Mouse (Mus musculus): ENCODE measurements at regions not wholly inside any gene's neighbourhood (a gene's known extent, or its start where the extent isn't known, plus 50 kb on each side); places are given as distances from the start of the nearest gene placed in this dataset.

GRCm38 (mm10) chr3:17772886-17773285, 175.3 kb upstream of the Cypt12 start:
- DNase-seq (ENCODE audit: low spot score in 2 of 2): no peak

DNA sequence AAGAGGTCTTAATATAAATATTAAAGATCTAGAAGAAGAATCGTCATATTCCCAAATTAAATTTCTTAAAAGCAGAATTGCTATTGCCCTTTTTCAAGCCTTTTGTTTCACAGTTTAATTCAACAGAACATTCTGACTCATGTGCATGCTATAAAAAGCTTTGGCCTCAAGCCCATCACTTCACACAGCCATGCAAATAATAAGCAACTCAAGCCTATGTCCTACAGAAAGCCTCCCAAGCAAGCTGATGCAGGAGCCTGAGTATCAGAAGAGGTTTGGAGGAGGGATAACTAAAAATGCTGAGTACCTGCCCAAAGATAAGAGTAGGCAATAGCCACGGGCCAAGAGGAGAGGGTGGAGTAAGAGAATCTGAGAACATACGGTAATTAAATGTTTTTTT, 169.1 kb upstream of the Cypt12 start:
- DNase-seq (ENCODE audit: low spot score in 2 of 2): peak in 1 of 2 experiments; percentile 18

- no peak for DNase-seq (ENCODE audit: low spot score in 2 of 2)
Observed at GRCm38 (mm10) chr3:17784076-17784475, 164.1 kb upstream of the Cypt12 start.

GRCm38 (mm10) chr3:17784587-17784986, 163.6 kb upstream of the Cypt12 start:
- DNase-seq (ENCODE audit: low spot score in 2 of 2): no peak

DNA sequence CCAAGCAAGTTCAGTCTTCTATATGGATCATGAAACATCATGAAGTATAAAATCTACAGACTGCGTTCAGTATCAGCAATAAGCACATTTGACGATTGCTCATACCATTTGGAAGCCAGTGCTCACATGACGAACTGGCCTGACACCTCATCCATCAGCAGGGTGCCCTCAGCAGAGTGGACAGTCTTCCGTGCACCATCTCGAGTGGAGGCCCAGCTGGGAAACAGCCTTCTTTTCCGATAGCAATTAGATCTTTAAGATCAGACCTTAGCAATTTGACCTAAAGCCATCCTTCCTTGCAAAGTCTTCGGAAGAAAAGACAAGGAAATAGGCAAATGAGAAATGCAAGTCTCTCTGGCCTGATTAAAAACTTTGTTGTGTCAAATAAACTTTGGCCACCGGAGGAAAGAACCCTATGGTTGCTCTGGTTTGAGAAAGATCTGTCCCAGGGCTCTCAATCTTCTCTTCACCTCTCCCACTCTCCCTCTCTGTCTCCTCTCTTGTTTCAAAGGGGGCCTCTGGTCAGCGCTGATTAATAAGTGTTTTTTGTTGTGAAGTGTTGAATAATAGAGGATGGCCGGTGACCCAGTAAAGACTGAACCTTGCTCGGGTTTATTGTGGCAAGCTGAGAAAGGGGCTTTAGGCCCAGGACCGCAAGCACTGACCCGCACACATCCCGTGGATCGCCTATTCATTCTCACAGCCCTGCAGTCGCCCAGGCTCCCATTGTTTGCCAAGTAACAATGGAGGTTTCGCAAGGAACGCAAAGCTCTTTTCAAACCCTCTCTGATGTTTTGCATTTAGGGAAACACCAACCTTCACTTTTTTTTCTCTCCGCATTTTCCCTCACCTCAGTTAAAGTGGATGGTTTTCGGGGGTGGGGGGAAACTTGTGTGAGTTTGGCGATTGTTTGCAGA, 162.8 kb upstream of the Cypt12 start:
- no peak for DNase-seq (ENCODE audit: low spot score in 2 of 2)

- peak in 1 of 2 experiments; percentile 69 for DNase-seq (ENCODE audit: low spot score in 2 of 2)
Observed at GRCm38 (mm10) chr3:17786023-17786720, 162.0 kb upstream of the Cypt12 start.

GRCm38 (mm10) chr3:17786721-17787442, 161.3 kb upstream of the Cypt12 start:
- no peak for DNase-seq (ENCODE audit: low spot score in 2 of 2)

- DNase-seq (ENCODE audit: low spot score in 2 of 2): no peak
Observed at GRCm38 (mm10) chr3:17787443-17788333, 160.5 kb upstream of the Cypt12 start.

DNA sequence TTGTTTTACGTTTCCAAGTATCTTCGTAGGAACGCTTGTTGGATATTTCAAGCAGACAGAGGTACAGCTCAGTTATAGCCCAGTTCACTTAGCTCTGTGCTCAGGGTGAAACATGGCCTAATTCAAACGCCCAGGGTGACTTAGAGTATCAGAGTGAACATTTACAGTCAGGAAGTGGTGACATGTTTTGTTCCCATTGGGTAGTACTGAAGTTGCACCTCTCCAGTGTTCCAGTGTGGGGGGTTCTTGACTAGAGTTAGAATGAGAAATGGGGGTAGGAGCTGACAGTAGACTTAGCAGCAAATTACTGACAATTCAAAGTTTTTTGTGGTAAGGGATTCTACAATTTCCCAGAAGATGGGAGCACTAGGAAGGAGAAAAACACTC, 159.9 kb upstream of the Cypt12 start:
- DNase-seq (ENCODE audit: low spot score in 2 of 2): no peak

GRCm38 (mm10) chr3:17788778-17789299, 159.4 kb upstream of the Cypt12 start:
- no peak for DNase-seq (ENCODE audit: low spot score in 2 of 2)

DNA sequence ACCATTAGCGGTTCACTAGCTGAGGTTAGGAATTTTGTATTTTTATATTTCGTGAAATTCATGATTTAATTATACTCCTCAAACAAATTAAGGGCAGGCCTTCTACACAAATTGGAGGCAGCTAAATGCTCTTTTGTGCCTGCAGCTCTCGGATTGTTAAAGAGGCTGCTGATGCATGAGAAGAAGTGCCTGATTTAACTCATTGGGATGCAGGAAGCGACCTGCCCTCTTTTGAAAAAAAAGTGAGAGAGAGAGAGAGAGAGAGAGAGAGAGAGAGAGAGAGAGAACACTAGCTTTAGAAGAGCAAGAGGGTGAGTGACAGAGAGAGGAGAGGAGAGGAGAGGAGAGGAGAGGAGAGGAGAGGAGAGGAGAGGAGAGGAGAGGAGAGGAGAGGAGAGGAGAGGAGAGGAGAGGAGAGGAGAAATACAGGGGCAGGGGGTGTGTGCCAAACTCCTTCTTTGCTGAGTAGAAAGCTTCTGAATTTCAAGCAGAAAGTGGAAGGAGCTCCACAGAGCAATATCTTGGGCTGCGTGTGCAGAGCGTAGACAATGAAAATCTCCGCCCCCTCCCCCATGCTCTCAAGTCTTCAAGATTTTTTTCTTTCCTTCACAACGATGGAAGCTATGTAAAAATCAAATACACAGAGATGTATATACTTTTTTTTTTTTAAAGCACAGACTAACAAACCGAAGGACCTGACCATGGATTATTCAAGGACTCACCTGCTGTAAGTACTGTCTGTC, 158.6 kb upstream of the Cypt12 start:
- no peak for DNase-seq (ENCODE audit: low spot score in 2 of 2)

GRCm38 (mm10) chr3:17790331-17790730, 157.9 kb upstream of the Cypt12 start:
- no peak for DNase-seq (ENCODE audit: low spot score in 2 of 2)

DNA sequence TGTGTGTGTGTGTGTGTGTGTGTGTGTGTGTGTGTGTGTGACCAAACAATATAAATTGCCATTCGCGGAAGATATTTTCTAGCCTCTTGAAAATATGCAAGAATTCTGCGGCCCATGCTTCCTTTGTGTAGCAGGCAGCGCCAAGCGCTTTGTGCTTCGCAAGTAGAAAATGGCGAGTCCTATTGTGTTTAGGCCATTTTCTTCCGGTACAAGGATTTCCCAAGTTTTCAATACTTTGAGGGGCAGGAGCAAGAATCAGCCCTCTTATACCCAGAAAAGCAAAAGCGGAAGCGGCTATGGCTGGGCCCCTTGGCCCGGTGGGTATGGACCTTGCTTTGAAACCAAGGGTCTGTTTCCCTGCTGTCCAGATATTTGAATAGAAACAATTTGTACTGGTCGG, 157.4 kb upstream of the Cypt12 start:
- no peak for DNase-seq (ENCODE audit: low spot score in 2 of 2)

GRCm38 (mm10) chr3:17791381-17792320, 156.6 kb upstream of the Cypt12 start:
- no peak for DNase-seq (ENCODE audit: low spot score in 2 of 2)

GRCm38 (mm10) chr3:17792537-17793039, 155.6 kb upstream of the Cypt12 start:
- no peak for DNase-seq (ENCODE audit: low spot score in 2 of 2)

DNA sequence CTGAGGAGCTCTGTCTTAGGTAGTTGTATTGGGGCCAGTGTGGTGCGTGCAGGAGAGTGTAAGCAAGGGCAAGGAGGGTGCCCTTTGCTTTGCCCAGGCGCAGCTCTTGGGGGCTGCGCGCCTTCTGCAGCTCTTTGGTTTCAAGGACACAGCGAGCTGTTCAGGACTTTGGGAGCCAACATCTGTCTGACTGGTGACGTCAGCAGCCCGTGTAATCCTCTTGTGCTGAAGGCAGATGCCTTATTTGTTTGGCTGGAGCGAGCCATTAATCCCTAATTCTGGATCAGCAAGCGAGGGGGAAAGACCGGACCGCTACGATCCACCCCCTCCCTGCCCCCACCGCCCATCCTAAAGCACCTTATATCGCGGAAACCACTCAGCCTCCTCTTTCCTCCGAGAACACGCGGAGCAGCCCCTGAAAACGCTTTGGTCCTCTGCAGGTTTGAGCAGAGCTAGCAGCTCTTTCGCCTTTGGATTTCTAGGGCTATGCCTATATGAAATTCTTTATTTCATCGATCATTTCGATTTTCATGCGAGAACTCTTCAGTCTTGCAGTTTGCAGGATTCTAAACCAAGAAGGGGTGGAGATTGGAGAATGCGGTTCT, 154.5 kb upstream of the Cypt12 start:
- peak; percentile 64 to 73 for DNase-seq (ENCODE audit: low spot score in 2 of 2)

GRCm38 (mm10) chr3:17794251-17795061, 153.8 kb upstream of the Cypt12 start:
- DNase-seq (ENCODE audit: low spot score in 2 of 2): peak in 1 of 2 experiments; percentile 66
